Mouse (Mus musculus) induced T-regulatory cell, adult 2 months (primary cell): Measurements from ENCODE around the gene Gabrb1.

Source experiments
- DNase-seq: peaks from one replicate; pipeline ENCODE4 v3.0.0-alpha.2; 2012; ENCODE audit warnings: low read depth

The Gabrb1 gene

GRCm38 (mm10) chr5:71828996-71829395, 171.1 kb downstream of the Gabrb1 start:
- no peak for DNase-seq

- DNase-seq = no peak
These were observed 172.4 kb downstream of the Gabrb1 start for GRCm38 (mm10) chr5:71830342-71830741.

GRCm38 (mm10) chr5:71842241-71842640, 184.3 kb downstream of the Gabrb1 start:
- DNase-seq = no peak

GRCm38 (mm10) chr5:71898214-71898613, 240.3 kb downstream of the Gabrb1 start:
- no peak for DNase-seq

GRCm38 (mm10) chr5:71903399-71903798, 245.5 kb downstream of the Gabrb1 start:
- no peak for DNase-seq

- DNase-seq = no peak
These were observed 256.1 kb downstream of the Gabrb1 start for GRCm38 (mm10) chr5:71914028-71914427.

GRCm38 (mm10) chr5:71915711-71916110, 257.8 kb downstream of the Gabrb1 start:
- no peak for DNase-seq

- no peak for DNase-seq
These were observed 259.3 kb downstream of the Gabrb1 start for GRCm38 (mm10) chr5:71917206-71917605.

GRCm38 (mm10) chr5:71923636-71924035, 265.7 kb downstream of the Gabrb1 start:
- no peak for DNase-seq

GRCm38 (mm10) chr5:71926336-71926735, 268.4 kb downstream of the Gabrb1 start:
- no peak for DNase-seq

- DNase-seq = no peak
These were observed 272.1 kb downstream of the Gabrb1 start for GRCm38 (mm10) chr5:71930036-71930435.

- no peak for DNase-seq
These were observed 293.5 kb downstream of the Gabrb1 start for GRCm38 (mm10) chr5:71951398-71951797.

GRCm38 (mm10) chr5:71955070-71955685, 297.3 kb downstream of the Gabrb1 start:
- DNase-seq = no peak

GRCm38 (mm10) chr5:71964876-71965432, 307.0 kb downstream of the Gabrb1 start:
- DNase-seq = no peak

GRCm38 (mm10) chr5:71965529-71965928, 307.6 kb downstream of the Gabrb1 start:
- no peak for DNase-seq

- DNase-seq = no peak
These were observed 312.4 kb downstream of the Gabrb1 start for GRCm38 (mm10) chr5:71970140-71970800.

GRCm38 (mm10) chr5:71972831-71973230, 314.9 kb downstream of the Gabrb1 start:
- DNase-seq = no peak

GRCm38 (mm10) chr5:71976133-71976532, 318.2 kb downstream of the Gabrb1 start:
- DNase-seq = no peak

GRCm38 (mm10) chr5:71976571-71977061, 318.7 kb downstream of the Gabrb1 start:
- DNase-seq = no peak

- DNase-seq = no peak
These were observed 328.6 kb downstream of the Gabrb1 start for GRCm38 (mm10) chr5:71986561-71986960.

- no peak for DNase-seq
These were observed 329.1 kb downstream of the Gabrb1 start for GRCm38 (mm10) chr5:71986983-71987398.

- no peak for DNase-seq
These were observed 341.6 kb downstream of the Gabrb1 start for GRCm38 (mm10) chr5:71999466-71999865.

GRCm38 (mm10) chr5:72003811-72004435, 346.0 kb downstream of the Gabrb1 start:
- no peak for DNase-seq
